Mouse (Mus musculus) adrenal gland, postnatal 0 days (tissue): ENCODE measurements around the gene Cd200r4. TPM values are rescaled to one million over a fixed set of nuclear protein-coding genes. Genes with fewer than 3 reads are reported as not detected.

ENCODE experiments used
- polyA plus RNA-seq: library from polyadenylated mRNA; unstranded; fragments of >200 nt; fragmentation: Nextera tagmentation; extraction: Ambion mirVana; gene quantifications from 2 replicates; pipeline ENCODE4 v1.2.1, GENCODE M21; 2015

Gene Cd200r4
- 0.17 and 0.21 TPM in 2 replicates for polyA plus RNA-seq

DNA sequence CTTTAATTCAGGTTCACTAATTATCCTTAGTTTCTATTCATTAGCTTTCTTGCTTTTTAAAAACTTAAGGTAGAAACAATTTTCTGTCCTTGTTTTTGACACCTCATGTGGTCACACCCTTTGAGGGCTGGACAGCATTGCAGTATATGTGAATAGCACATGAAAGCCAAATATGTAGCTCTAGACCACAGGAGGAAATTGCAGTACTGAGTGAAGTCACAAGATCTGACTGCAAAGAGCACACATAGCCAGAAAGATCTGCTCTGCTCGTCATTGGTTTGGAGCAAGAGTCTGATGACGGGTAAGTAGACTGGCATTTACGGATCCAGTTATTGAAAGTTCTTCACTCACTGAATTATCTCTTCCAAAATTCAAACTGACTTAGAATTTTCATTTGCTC is at the start of gene Cd200r4:
Cd200r4 (plus strand) TSS at position 190 of the 400 bp plus-strand sequence.

GRCm38 (mm10) chr16:44765555-44766319 is 45.8 kb upstream of the Cd200r4 start, which contains the start of gene Cd200r1:
Gene Cd200r1, plus strand, starts transcription at chr16:44765736.

GRCm38 (mm10) chr16:44866797-44867196 is 55.3 kb downstream of the Cd200r4 start, which contains the start of gene Cd200r2:
Gene Cd200r2, plus strand, starts transcription at chr16:44867097.

Other genes with a start within 250 kb of the Cd200r4 start
- gene Nepro, start 87.4 kb upstream of the Cd200r4 start, polyA plus RNA-seq = 2.1 and 4.5 TPM in 2 replicates
- gene Gtpbp8, start 65.4 kb upstream of the Cd200r4 start, polyA plus RNA-seq = 32.4 and 37.6 TPM in 2 replicates
- 2.5 and 2.6 TPM in 2 replicates for gene Cd200r1, start 46.0 kb upstream of the Cd200r4 start, polyA plus RNA-seq
- gene Cd200r2, start 55.4 kb downstream of the Cd200r4 start, polyA plus RNA-seq = not detected in 2 replicates
- 0.61 and 0.98 TPM in 2 replicates for gene Cd200r3, start 131.9 kb downstream of the Cd200r4 start, polyA plus RNA-seq